Mouse (Mus musculus) ES-CJ7 (cell line): ENCODE results near the gene Ankrd44.
A peak's percentile ranks its signal among the peaks of the same experiment; 100 is the strongest.

Experiments
- DNase-seq: peaks from one replicate; pipeline ENCODE4 v3.0.0; 2011; ENCODE audit warnings: low read depth, low spot score

Gene Ankrd44

GRCm38 (mm10) chr1:54648237-54648636, 277.9 kb downstream of the Ankrd44 start:
- DNase-seq, result no peak

DNA sequence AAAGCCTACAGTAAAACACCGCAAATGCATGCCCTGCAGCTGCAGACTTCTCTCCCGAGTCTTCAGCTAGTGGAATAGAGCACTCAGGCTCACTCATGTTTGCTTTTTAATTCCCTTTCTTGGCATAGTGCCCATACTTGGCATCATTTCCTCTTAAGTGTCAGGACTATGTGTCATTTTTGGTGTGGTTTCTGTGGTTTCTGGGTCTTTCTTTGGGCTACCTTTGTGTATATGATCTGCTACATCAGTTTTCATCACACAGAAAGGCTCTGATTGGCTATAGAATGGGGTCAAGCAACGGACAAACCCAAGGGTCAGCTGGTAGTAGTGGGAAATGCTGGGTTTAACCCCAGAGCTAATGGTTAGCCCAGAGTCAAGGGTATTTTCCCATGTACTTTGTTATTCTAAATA, 278.8 kb downstream of the Ankrd44 start:
- DNase-seq, result peak; percentile 13

DNA sequence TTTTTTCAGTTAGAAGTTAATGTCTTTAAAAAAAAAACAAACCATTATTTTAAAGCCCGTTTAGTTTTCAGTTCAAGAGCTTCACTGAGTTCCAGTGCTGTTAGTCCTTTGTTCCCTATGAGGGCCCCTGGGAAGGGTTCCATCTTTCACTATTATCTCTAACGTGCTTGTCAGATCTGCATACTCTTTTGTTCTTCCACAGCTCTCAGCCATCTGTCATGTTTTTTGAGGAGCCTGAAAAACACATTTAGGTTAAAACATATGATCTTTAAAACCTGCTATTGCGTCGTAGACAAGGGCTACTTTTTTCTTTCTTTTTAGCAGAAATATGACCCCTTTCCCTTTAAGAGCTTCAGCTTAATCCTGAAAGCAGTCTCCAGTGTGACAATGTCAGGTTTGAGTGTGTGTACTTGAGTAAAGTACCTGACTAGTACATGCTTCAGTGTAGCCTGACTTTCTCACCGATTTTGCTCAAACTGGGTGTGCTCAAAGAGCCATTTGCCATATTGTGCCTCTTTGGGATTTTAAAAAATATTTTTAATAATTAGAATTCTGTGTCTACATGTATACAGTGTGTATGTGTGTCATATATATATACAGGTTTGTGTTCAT, 285.9 kb downstream of the Ankrd44 start:
- no peak for DNase-seq

DNA sequence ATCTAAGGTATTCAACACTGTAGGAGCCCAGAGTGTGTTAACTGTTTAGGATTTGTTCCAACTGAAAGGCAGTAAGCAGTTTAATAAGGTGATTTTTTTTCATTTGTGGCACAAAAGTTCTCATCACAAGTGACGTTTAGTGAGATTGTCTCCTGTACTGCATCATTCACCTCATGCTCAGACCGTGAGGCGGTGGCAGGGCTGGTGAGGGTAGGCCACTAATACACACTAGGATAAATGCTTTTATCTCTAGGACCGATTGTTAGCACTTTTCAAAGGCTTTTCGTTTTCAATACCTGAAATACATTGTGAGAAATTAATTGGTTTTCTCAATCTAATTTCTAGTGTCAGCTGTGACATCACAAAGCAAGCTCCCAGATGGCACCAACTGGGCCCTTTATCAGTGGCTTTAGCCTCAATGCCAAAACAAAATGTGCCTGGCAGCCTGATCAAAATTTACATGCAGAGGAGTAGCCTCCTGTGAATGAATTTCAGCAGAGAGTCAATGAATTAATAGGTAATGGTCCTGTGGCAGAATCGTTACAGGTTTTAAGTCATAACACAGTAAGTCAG, 286.6 kb downstream of the Ankrd44 start:
- DNase-seq, result no peak

DNA sequence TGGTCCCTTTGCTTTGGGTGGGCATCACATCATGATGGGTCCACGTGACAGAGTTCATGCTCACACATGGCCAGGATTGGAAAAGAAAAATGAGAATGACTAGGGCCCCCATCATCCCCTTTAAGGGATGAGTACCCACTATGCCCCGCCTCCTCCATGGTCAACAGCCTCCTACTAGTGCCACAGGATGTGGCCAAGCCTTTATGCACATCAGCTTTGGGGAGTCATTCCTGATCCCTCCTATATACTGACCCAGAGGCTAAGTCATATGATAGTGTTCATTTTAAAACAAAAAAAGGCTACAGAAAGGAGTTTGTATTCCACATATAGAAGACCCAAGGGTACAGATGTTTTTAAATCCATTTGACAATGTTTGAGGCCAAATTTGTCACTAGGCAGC, 287.1 kb downstream of the Ankrd44 start:
- no peak for DNase-seq

GRCm38 (mm10) chr1:54637340-54637739, 288.8 kb downstream of the Ankrd44 start:
- no peak for DNase-seq

DNA sequence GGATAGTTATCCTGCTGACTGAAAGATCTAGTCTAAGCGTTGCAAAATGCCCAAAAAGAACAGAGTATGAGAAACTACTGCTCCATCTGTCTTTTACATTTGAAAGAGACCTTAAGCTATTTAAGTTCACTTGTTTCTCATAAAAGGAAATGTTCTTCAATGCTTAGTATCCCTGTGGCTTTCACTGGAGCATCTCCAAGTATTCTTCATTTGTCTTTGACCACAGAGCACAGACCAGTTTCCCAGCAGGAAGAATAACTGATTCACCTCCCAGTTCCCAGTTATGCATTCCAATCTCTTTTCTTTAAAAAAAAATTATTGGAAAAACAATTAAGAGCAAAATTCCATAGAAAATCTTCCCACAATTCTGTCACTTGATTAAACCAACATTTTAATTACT, 297.1 kb downstream of the Ankrd44 start:
- no peak for DNase-seq

DNA sequence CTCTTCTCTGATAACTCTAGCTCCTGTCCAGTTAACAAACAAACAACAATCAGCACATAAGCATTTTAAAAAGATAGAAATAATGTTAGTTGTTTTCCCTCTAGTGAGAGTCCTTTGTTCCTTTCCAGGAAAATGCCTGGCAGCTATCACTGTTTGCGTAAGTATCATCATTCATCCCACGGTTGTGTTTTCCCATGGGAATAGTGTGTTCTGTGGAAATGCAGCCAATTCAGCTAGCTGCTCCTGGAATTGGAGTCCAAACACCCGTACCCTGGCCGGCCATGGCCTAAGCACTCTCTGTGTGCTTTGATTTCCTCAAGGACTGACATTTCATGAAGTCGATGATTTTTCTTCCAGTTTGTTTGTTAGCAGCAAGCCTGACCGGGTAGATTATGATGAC, 311.2 kb downstream of the Ankrd44 start:
- DNase-seq, result no peak

DNA sequence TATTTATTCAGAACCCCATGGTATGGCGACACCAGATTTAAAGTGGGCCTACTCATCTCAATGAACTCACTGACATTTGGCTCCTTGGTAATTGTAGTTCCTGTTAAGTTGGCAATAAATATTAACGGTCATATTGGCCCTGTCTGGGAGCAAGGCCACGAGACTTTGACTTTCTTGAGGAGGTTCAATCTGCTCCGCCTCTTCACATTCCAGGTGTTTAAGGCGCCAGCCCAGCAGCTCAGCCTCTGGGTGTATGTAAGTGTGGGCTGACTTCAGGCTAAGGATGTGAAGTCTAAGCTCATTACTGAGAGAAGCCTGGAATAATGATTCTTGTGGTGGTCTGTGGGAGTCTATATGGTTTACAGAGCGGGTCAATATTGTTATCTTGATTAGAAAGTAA, 313.8 kb downstream of the Ankrd44 start:
- no peak for DNase-seq

- DNase-seq, result no peak
These were observed 314.3 kb downstream of the Ankrd44 start for GRCm38 (mm10) chr1:54611891-54612290.

DNA sequence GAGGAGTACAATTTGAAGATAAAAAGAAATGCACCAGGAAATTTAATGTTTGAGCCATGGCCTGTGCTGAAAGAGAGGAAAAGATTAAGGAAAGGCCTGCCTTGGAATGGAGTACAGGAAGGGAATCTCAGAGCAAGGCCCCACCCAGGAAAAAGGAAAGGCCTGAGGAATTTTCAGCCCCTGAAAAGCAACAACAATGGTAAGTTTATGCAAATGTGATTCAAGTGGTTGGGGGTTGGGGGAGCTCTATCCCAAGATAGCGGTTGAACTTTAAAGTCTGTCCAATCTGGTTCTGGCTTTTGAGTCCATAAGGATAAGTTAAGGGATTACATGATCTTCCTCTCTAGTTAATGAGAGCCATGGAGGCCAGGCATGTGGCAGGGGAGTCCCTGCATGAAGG, 319.3 kb downstream of the Ankrd44 start:
- DNase-seq, result peak; percentile 79

- DNase-seq, result no peak
These were observed 324.5 kb downstream of the Ankrd44 start for GRCm38 (mm10) chr1:54601692-54602091.

GRCm38 (mm10) chr1:54600275-54600674, 325.9 kb downstream of the Ankrd44 start:
- DNase-seq, result no peak

GRCm38 (mm10) chr1:54597594-54598217, 328.5 kb downstream of the Ankrd44 start:
- DNase-seq, result no peak

DNA sequence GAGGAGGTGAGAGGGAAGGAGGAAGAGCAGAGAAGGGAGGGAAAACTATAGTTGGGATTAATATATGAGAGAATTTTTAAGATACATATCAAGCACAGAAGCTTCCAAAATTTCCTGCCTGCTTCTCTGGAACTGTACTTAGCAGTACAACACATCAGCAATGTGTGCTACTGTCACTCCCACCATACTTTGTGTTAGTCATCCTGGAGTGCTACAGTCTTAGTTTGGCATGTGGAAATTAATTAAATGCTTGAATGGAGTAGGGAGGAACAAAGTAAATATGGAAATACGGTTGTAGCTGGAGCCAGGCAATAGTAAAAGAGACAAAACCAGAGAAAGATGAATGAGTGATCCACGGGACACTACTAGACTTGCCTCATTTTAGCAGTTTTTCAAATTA, 330.0 kb downstream of the Ankrd44 start:
- DNase-seq, result no peak
